Mouse (Mus musculus) Patski (cell line): ENCODE measurements at regions not wholly inside any gene's neighbourhood (a gene's known extent, or its start where the extent isn't known, plus 50 kb on each side); places are given as distances from the start of the nearest gene placed in this dataset.

Experiments
- ATAC-seq: fragments of 100-300 bp; one replicate; pipeline ENCODE4 v1.8.0; 2021
- CTCF ChIA-PET: fragments of 350-600 bp; sonication (Branson Sonifier 250); formaldehyde crosslinking; loops from one replicate; lab custom pipeline; 2022; ENCODE audit warnings: inconsistent platforms; lab: Charles Lee
- POLR2A ChIA-PET: fragments of 350-600 bp; sonication (Branson Sonifier 250); formaldehyde crosslinking; loops from one replicate; lab custom pipeline; 2022; ENCODE audit warnings: antibody characterized with exemption, inconsistent platforms; lab: Charles Lee
- DNase-seq: peaks from one replicate; pipeline ENCODE4 v3.0.0-alpha.2; 2011; ENCODE audit warnings: low read depth, low spot score
- H3K27me3 ChIP-seq: fragments of 371-371 bp; one replicate; pipeline ENCODE4 v1.5.1; 2021
- CTCF ChIP-seq: fragments of 100-300 bp; IDR thresholded peaks from one replicate; pipeline ENCODE4 v1.5.1; 2021
- in situ Hi-C: fragments of 300-500 bp; cut with MboI; formaldehyde crosslinking; loops from 3 replicates; pipeline ENCODE4 v1.11.1; 2018; ENCODE audit warnings: low pct_unique_long_range_greater_than_20kb, mixed read lengths

- ATAC-seq (no peak), DNase-seq (no peak)
- in situ Hi-C loops, result no loop called here
- TF ChIP-seq CTCF, result no peak
- ChIA-PET POLR2A (no interaction called here), CTCF (interaction anchor here (1.4 kb wide), 1 partner anchor 15 kb away, joined by 5 read pairs; no protein-coding TSS in a partner anchor)
- peaks cover 11% of the 10 kb centered on the region for H3K27me3 ChIP-seq
Measured at GRCm38 (mm10) chrX:167115096-167115495, 94.0 kb downstream of the Tmsb4x start.

- no peak for DNase-seq
- POLR2A ChIA-PET, result no interaction called here
- ATAC-seq, result no peak
- in situ Hi-C loops, result no loop called here
- CTCF ChIA-PET, result interaction anchor here (0.6 to 1.5 kb wide), 3 partner anchors 12 to 781 kb away, joined by 3 read pairs; no protein-coding TSS in a partner anchor
- peaks cover 6% of the 10 kb centered on the region for H3K27me3 ChIP-seq
- no peak for TF ChIP-seq CTCF
Measured at GRCm38 (mm10) chrX:167111059-167111871, 97.8 kb downstream of the Tmsb4x start.

GRCm38 (mm10) chrX:167108356-167108755, 100.8 kb downstream of the Tmsb4x start:
- TF ChIP-seq CTCF, result no peak
- no peak for DNase-seq
- ATAC-seq, result no peak
- ChIA-PET CTCF (no interaction called here), POLR2A (no interaction called here)
- in situ Hi-C loops, result loop anchor here (10.0 kb wide), 1 partner anchor 444 kb away; no protein-coding TSS in a partner anchor
- no peaks in the 10 kb centered on the region for H3K27me3 ChIP-seq

- ATAC-seq, result no peak
- in situ Hi-C loops, result loop anchor here (10.0 kb wide), 1 partner anchor 443 kb away; no protein-coding TSS in a partner anchor
Measured at GRCm38 (mm10) chrX:167107469-167107868, 101.6 kb downstream of the Tmsb4x start.

GRCm38 (mm10) chrX:167105931-167106417, 103.1 kb downstream of the Tmsb4x start:
- H3K27me3 ChIP-seq, result no peaks in the 10 kb centered on the region
- ChIA-PET POLR2A (no interaction called here), CTCF (interaction anchor here (1.9 kb wide), 1 partner anchor 11 kb away, joined by 6 read pairs; no protein-coding TSS in a partner anchor)
- DNase-seq (no peak), ATAC-seq (no peak)
- TF ChIP-seq CTCF, result no peak
- in situ Hi-C loops, result loop anchor here (10.0 kb wide), 1 partner anchor 441 kb away; no protein-coding TSS in a partner anchor

More at GRCm38 (mm10) chrX:167107469-167107868, 101.6 kb downstream of the Tmsb4x start:
- H3K27me3 ChIP-seq, result no peaks in the 10 kb centered on the region
- no peak for DNase-seq
- ChIA-PET CTCF (interaction anchor here (0.8 to 1.9 kb wide), 2 partner anchors 9 to 11 kb away, joined by 4 to 6 read pairs; no protein-coding TSS in a partner anchor), POLR2A (no interaction called here)
- TF ChIP-seq CTCF, result no peak

GRCm38 (mm10) chrX:167105354-167105753, 103.8 kb downstream of the Tmsb4x start:
- no peaks in the 10 kb centered on the region for H3K27me3 ChIP-seq
- no peak for TF ChIP-seq CTCF
- DNase-seq (no peak), ATAC-seq (no peak)
- ChIA-PET CTCF (no interaction called here), POLR2A (no interaction called here)
- in situ Hi-C loops, result loop anchor here (10.0 kb wide), 1 partner anchor 441 kb away; no protein-coding TSS in a partner anchor

GRCm38 (mm10) chrX:167104247-167104621, 104.9 kb downstream of the Tmsb4x start:
- no peak for TF ChIP-seq CTCF
- H3K27me3 ChIP-seq, result no peaks in the 10 kb centered on the region
- DNase-seq (no peak), ATAC-seq (no peak)
- in situ Hi-C loops, result loop anchor here (10.0 kb wide), 1 partner anchor 439 kb away; no protein-coding TSS in a partner anchor
- POLR2A ChIA-PET, result no interaction called here
- CTCF ChIA-PET, result no interaction called here

GRCm38 (mm10) chrX:167103501-167104246, 105.4 kb downstream of the Tmsb4x start:
- DNase-seq (no peak), ATAC-seq (no peak)
- in situ Hi-C loops, result loop anchor here (10.0 kb wide), 1 partner anchor 439 kb away; no protein-coding TSS in a partner anchor
- H3K27me3 ChIP-seq, result no peaks in the 10 kb centered on the region
- no peak for TF ChIP-seq CTCF
- POLR2A ChIA-PET, result no interaction called here
- CTCF ChIA-PET, result no interaction called here

- in situ Hi-C loops, result loop anchor here (10.0 kb wide), 1 partner anchor 437 kb away; no protein-coding TSS in a partner anchor
- no peak for ATAC-seq
- DNase-seq, result no peak
- ChIA-PET CTCF (no interaction called here), POLR2A (no interaction called here)
- TF ChIP-seq CTCF, result no peak
- H3K27me3 ChIP-seq, result no peaks in the 10 kb centered on the region
Measured at GRCm38 (mm10) chrX:167101929-167102328, 107.2 kb downstream of the Tmsb4x start.

GRCm38 (mm10) chrX:167099411-167099810, 109.7 kb downstream of the Tmsb4x start:
- POLR2A ChIA-PET, result no interaction called here

More at GRCm38 (mm10) chrX:167099411-167099810, 109.7 kb downstream of the Tmsb4x start:
- TF ChIP-seq CTCF, result no peak
- CTCF ChIA-PET, result interaction anchor here (0.7 to 0.8 kb wide), 2 partner anchors 11 to 12 kb away, joined by 3 read pairs; no protein-coding TSS in a partner anchor
- DNase-seq (no peak), ATAC-seq (no peak)
- in situ Hi-C loops, result no loop called here
- no peaks in the 10 kb centered on the region for H3K27me3 ChIP-seq
